ENCODE assay signal across 17 mouse cellular contexts in genomic region chr4:80950280-80950781, GRCm38 (mm10). TPM values are rescaled to one million over a fixed set of nuclear protein-coding genes. Genes with fewer than 3 reads are reported as not detected.
DNase-seq lines count a peak whose midpoint lies in the region; ATAC-seq and TF ChIP-seq lines count a peak whose summit lies in the region.
"Had no signal": no experiment of that assay in that cellular context is flagged by ENCODE, and none has a peak within 500 bp of the region (broad histone marks: within the 10 kb centered on the region; RNA-seq: fewer than 3 reads in every experiment).

No protein-coding gene starts in this region.

- H3K4me3 ChIP-seq in liver, adult 2 months (ENCODE audit: insufficient read depth, low read depth, low read length): no peak overlapping the region
- H3K4me3 ChIP-seq in liver, embryonic 11.5 days (ENCODE audit: low read depth, low read length): no peak overlapping the region
- no peak overlapping the region for H3K4me3 ChIP-seq in liver, embryonic 14.5 days (ENCODE audit: insufficient read depth in 1 of 2, low read depth in 2 of 2, low read length in 2 of 2)
- H3K4me3 ChIP-seq: heart, embryonic 15.5 days; hindbrain, embryonic 15.5 days; neural tube, embryonic 15.5 days had no signal

- peaks cover 16% of the 10 kb centered on the region for H3K4me1 ChIP-seq in liver, adult 2 months (ENCODE audit: control insufficient read depth, insufficient read depth, low read length)
- H3K4me1 ChIP-seq in liver, embryonic 11.5 days (replicated peaks; ENCODE audit: control insufficient read depth, insufficient read depth, low read length): peaks cover 3% of the 10 kb centered on the region; the same call in 1 of the 2 replicates
- H3K4me1 ChIP-seq in liver, embryonic 14.5 days (replicated peaks; ENCODE audit: control insufficient read depth in 2 of 2, insufficient read depth in 2 of 2, low read length in 1 of 2): peaks cover 0 to 4% of the 10 kb centered on the region in 2 experiments; a peak in 1 of 4 replicates
- H3K4me1 ChIP-seq: heart, embryonic 15.5 days; hindbrain, embryonic 15.5 days; neural tube, embryonic 15.5 days had no signal

- H3K9ac ChIP-seq in liver, adult 2 months (ENCODE audit: low read depth, low read length): no peak overlapping the region
- no peak overlapping the region for H3K9ac ChIP-seq in liver, embryonic 11.5 days (ENCODE audit: low read depth, low read length)
- H3K9ac ChIP-seq in liver, embryonic 14.5 days (replicated peaks): no peak overlapping the region
- H3K9ac ChIP-seq: forebrain, postnatal 0 days; heart, embryonic 15.5 days; hindbrain, embryonic 15.5 days; neural tube, embryonic 15.5 days had no signal

- DNase-seq in liver, adult 2 months (ENCODE audit: extremely low read depth, low read depth, low spot score): no peak
- DNase-seq in liver, embryonic 11.5 days (ENCODE audit: low spot score): no peak
- peak; percentile 7 for DNase-seq in adrenal gland, postnatal 25 days
- DNase-seq in liver, embryonic 14.5 days (ENCODE audit: low read depth in 3 of 3, low spot score in 3 of 3): no peak
- peak; percentile 31 for DNase-seq in yolk sac, embryonic 10.5 days (ENCODE audit: low spot score)
- DNase-seq in heart, adult 18-20 months: no peak
- DNase-seq in spleen, adult 12 weeks (ENCODE audit: low spot score): no peak
- DNase-seq: cerebellum, postnatal 10 days; forebrain, postnatal 0 days; gastrocnemius, postnatal 25 days; thymus, postnatal 36 days had no signal

- H3K27ac ChIP-seq in liver, adult 2 months (replicated peaks; ENCODE audit: insufficient read depth, low read depth, low read length): peak overlapping the region; percentile 77
- H3K27ac ChIP-seq in liver, embryonic 11.5 days (ENCODE audit: low read depth, low read length): no peak overlapping the region; the same call in 1 of the 2 replicates
- no peak overlapping the region for H3K27ac ChIP-seq in liver, embryonic 14.5 days
- H3K27ac ChIP-seq: heart, embryonic 15.5 days; hindbrain, embryonic 15.5 days; kidney, postnatal 0 days; macrophage; neural tube, embryonic 15.5 days had no signal

- no peaks in the 10 kb centered on the region for H3K9me3 ChIP-seq in liver, embryonic 11.5 days (ENCODE audit: control insufficient read depth, low read length)
- no peaks in the 10 kb centered on the region for H3K9me3 ChIP-seq in liver, embryonic 14.5 days (ENCODE audit: control insufficient read depth, low read length)
- H3K9me3 ChIP-seq: heart, embryonic 15.5 days; hindbrain, embryonic 15.5 days; neural tube, embryonic 15.5 days had no signal

- H3K27me3 ChIP-seq in liver, adult 2 months (ENCODE audit: control insufficient read depth, insufficient read depth, low read length): no peaks in the 10 kb centered on the region
- H3K27me3 ChIP-seq in liver, embryonic 11.5 days (replicated peaks; ENCODE audit: control insufficient read depth, insufficient read depth, low read length): no peaks in the 10 kb centered on the region
- H3K27me3 ChIP-seq in liver, embryonic 14.5 days (ENCODE audit: control insufficient read depth, insufficient read depth, low read length): no peaks in the 10 kb centered on the region
- H3K27me3 ChIP-seq: CH12.LX; hindbrain, embryonic 15.5 days; neural tube, embryonic 15.5 days had no signal

- peaks cover 10% of the 10 kb centered on the region for H3K36me3 ChIP-seq in liver, adult 2 months (ENCODE audit: control insufficient read depth, insufficient read depth, low read length)
- H3K36me3 ChIP-seq in liver, embryonic 11.5 days (ENCODE audit: control insufficient read depth, insufficient read depth, low read length): no peaks in the 10 kb centered on the region
- no peaks in the 10 kb centered on the region for H3K36me3 ChIP-seq in liver, embryonic 14.5 days (replicated peaks; ENCODE audit: control insufficient read depth, insufficient read depth, low read depth)
- H3K36me3 ChIP-seq: heart, embryonic 15.5 days; neural tube, embryonic 15.5 days had no signal

- TF ChIP-seq EP300 in liver, embryonic 14.5 days (IDR thresholded peaks at IDR 0.05; ENCODE audit: low read depth): no peak

- TF ChIP-seq POLR2A in liver, adult 2 months (IDR thresholded peaks at IDR 0.05; ENCODE audit: extremely low read depth, insufficient read depth, low read length): no peak

- ATAC-seq in liver, embryonic 11.5 days (replicated peaks; ENCODE audit: low FRiP score): no peak
- no peak for ATAC-seq in liver, embryonic 14.5 days (ENCODE audit: insufficient read depth)
- ATAC-seq: forebrain, postnatal 0 days had no signal

- 36% methylated on average over 8 of the region's 8 CpGs for whole genome bisulfite sequencing in liver, adult 2 months
- 60% methylated on average over 8 of the region's 8 CpGs for WGBS in liver, embryonic 11.5 days
- 38% methylated on average over 8 of the region's 8 CpGs for WGBS in liver, embryonic 14.5 days (ENCODE audit: insufficient replicate concordance)

- peaks cover 10% of the 10 kb centered on the region; the same call in 1 of the 2 replicates for H3K79me2 ChIP-seq in liver, adult 2 months (ENCODE audit: control insufficient read depth, insufficient read depth, low read length)

- no peak overlapping the region for H3K4me2 ChIP-seq in liver, embryonic 11.5 days
- 0 out of 2 replicates have a peak overlapping the region, but pooled peaks have one; percentile 20 for H3K4me2 ChIP-seq in liver, embryonic 14.5 days (ENCODE audit: low read depth)
- H3K4me2 ChIP-seq: heart, embryonic 15.5 days; hindbrain, embryonic 15.5 days; neural tube, embryonic 15.5 days had no signal

- TF ChIP-seq CTCF in liver, adult 2 months (IDR thresholded peaks at IDR 0.05; ENCODE audit: low read depth, low read length): no peak
- no peak for TF ChIP-seq CTCF in liver, embryonic 14.5 days (IDR thresholded peaks at IDR 0.05; ENCODE audit: low read depth)

RNA-seq across cellular contexts. Expression of gene Lurap1l, which starts 39.9 kb away (rescaled TPM):
- total RNA-seq in liver, adult 2 months (2014; rRNA removed): 43.5 and 43.8 TPM in 2 replicates
- polyA plus RNA-seq in liver, adult 2 months (2012; rRNA removed): 15.0 and 15.3 TPM in 2 replicates
- polyA plus RNA-seq in liver, embryonic 11.5 days (2014; fragmentation: Nextera tagmentation; extraction: Ambion mirVana): 3.8 and 3.9 TPM in 2 replicates
- total RNA-seq in adrenal gland, postnatal 25 days (2021): 7.0 and 7.8 TPM in 2 replicates
- 1.5 and 1.8 TPM in 2 replicates for polyA plus RNA-seq in liver, embryonic 14.5 days (2012; rRNA removed)
- polyA plus RNA-seq in liver, embryonic 14.5 days (2014; fragmentation: Nextera tagmentation; extraction: Ambion mirVana): 4.5 and 4.6 TPM in 2 replicates
- 1 to 10 TPM in 1 of 2 experiments, under 1 TPM in 1; 0.92 to 1.5 TPM for total RNA-seq in heart, adult 18-20 months (2021)
- total RNA-seq: CH12.LX had no signal
- polyA plus RNA-seq: macrophage had no signal

Comparison
In these comparisons a context has a peak if more than half of its experiments do, and no peak if none do; other contexts are left out.
1. DNase-seq: peak in adrenal gland, postnatal 25 days (single experiment) and yolk sac, embryonic 10.5 days (single experiment); none in liver, adult 2 months (single experiment), liver, embryonic 11.5 days (single experiment), liver, embryonic 14.5 days (0 of 3), heart, adult 18-20 months (0 of 2) and spleen, adult 12 weeks (single experiment).